In the genomic region with DNA sequence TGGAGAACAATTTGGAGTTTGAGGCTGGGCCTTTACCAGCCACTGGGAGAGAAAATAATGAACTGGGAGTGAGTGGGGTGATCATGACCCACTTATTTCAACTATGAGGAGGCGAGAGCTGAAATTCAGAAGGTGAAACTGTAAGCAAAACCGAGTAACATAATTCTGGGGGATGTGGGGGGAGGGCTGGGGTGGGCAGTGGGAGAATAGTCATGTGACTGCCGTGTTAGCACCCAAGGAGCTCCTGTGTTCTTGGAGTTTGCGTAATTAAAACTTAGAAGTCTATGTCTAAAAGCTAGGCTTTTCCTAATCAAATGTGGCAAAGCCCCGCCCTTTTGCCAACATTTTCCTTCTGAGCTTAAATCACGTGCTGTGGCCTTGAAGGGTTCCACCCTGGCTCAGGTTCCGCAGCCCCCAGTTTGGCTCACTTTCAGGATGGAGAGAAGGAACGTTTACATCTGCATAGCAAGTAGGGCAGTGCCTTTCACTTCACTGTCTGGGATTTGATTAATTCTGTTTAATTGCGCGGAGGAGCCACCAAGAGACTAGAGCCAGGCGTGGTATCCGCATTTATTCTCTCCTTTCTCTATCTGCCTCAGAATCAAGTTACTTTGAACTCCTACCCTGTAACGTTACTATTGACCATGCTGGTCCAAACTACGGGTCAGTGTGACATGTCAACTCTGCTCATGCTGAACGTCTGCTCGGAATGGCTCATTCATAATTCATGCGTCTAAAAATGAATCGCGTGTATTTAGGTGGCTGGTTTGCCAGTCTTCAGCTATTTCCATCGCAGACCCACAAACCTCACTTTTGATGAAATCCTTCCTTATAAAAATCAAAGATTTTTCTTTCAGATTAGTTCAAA, we compare ENCODE assay signal across 11 mouse cellular contexts.
A peak's percentile ranks its signal among the peaks of the same experiment; 100 is the strongest.
DNase-seq lines count a peak whose midpoint lies in the region; ATAC-seq and TF ChIP-seq lines count a peak whose summit lies in the region.
"Had no signal": no experiment of that assay in that cellular context is flagged by ENCODE, and none has a peak within 500 bp of the region (broad histone marks: within the 10 kb centered on the region; RNA-seq: fewer than 3 reads in every experiment).

No protein-coding gene starts in this region.

- H3K9ac ChIP-seq in kidney, embryonic 14.5 days (ENCODE audit: low read depth, low read length): no peak overlapping the region
- 0 out of 2 replicates have a peak overlapping the region, but pooled peaks have one; percentile 17 for H3K9ac ChIP-seq in hindbrain, postnatal 0 days (replicated peaks; ENCODE audit: low read length)
- no peak overlapping the region for H3K9ac ChIP-seq in stomach, embryonic 16.5 days (ENCODE audit: low read length)

- no peak for TF ChIP-seq POLR2A in thymus, adult 2 months (IDR thresholded peaks at IDR 0.05; ENCODE audit: control insufficient read depth, extremely low read depth, insufficient read depth, low read length, poor library complexity)

- DNase-seq in kidney, adult 18-20 months: no peak
- DNase-seq in right cerebral cortex, adult 18-20 months: peak; percentile 24
- no peak for DNase-seq in right cerebral cortex, postnatal 36 days (ENCODE audit: low spot score in 2 of 2)
- DNase-seq in hindbrain, postnatal 0 days (ENCODE audit: low spot score): peak; percentile 73
- no peak for DNase-seq in thymus, adult 2 months
- no peak for DNase-seq in T-cell, adult 2 months (ENCODE audit: low spot score)
- DNase-seq: adrenal gland, adult 8-10 months; cerebellum, postnatal 36 days had no signal

- no peak overlapping the region for H3K27ac ChIP-seq in kidney, embryonic 14.5 days (ENCODE audit: low read depth, low read length)
- peak overlapping the region; percentile 54; the same call in 1 of the 2 replicates for H3K27ac ChIP-seq in hindbrain, postnatal 0 days
- H3K27ac ChIP-seq in stomach, embryonic 16.5 days (ENCODE audit: low read length): no peak overlapping the region
- H3K27ac ChIP-seq in thymus, adult 2 months (ENCODE audit: control insufficient read depth, insufficient read depth, low read length): no peak overlapping the region
- H3K27ac ChIP-seq: macrophage had no signal

- H3K9me3 ChIP-seq in kidney, embryonic 14.5 days (ENCODE audit: control insufficient read depth, low read length): no peaks in the 10 kb centered on the region
- no peaks in the 10 kb centered on the region for H3K9me3 ChIP-seq in hindbrain, postnatal 0 days (ENCODE audit: low read length)
- H3K9me3 ChIP-seq in stomach, embryonic 16.5 days (replicated peaks; ENCODE audit: control insufficient read depth, low read length): no peaks in the 10 kb centered on the region

- H3K36me3 ChIP-seq in kidney, embryonic 14.5 days (ENCODE audit: control insufficient read depth, insufficient read depth, low read length): no peaks in the 10 kb centered on the region
- no peaks in the 10 kb centered on the region for H3K36me3 ChIP-seq in hindbrain, postnatal 0 days (ENCODE audit: insufficient read depth, low read length)
- H3K36me3 ChIP-seq in stomach, embryonic 16.5 days (ENCODE audit: control insufficient read depth, insufficient read depth, low read length): no peaks in the 10 kb centered on the region
- no peaks in the 10 kb centered on the region for H3K36me3 ChIP-seq in thymus, adult 2 months (ENCODE audit: control insufficient read depth, insufficient read depth, low read length)

- TF ChIP-seq CTCF in hindbrain, postnatal 0 days (IDR thresholded peaks at IDR 0.05; ENCODE audit: low read depth): no peak
- TF ChIP-seq CTCF in thymus, adult 2 months (IDR thresholded peaks at IDR 0.05; ENCODE audit: borderline replicate concordance, control insufficient read depth, extremely low read depth, insufficient read depth, low read length, poor library complexity): no peak

- peaks cover 9% of the 10 kb centered on the region; the same call in 1 of the 2 replicates for H3K4me1 ChIP-seq in kidney, embryonic 14.5 days (ENCODE audit: control insufficient read depth, insufficient read depth, low read length)
- peaks cover 10% of the 10 kb centered on the region; the same call in 1 of the 2 replicates for H3K4me1 ChIP-seq in hindbrain, postnatal 0 days (ENCODE audit: insufficient read depth, low read length)
- peaks cover 10% of the 10 kb centered on the region; the same call in 1 of the 2 replicates for H3K4me1 ChIP-seq in stomach, embryonic 16.5 days (ENCODE audit: control insufficient read depth, insufficient read depth, low read length)
- H3K4me1 ChIP-seq in thymus, adult 2 months (replicated peaks; ENCODE audit: control insufficient read depth, insufficient read depth, low read length): peaks cover 1% of the 10 kb centered on the region

- H3K4me3 ChIP-seq in kidney, embryonic 14.5 days (ENCODE audit: low read length): no peak overlapping the region
- H3K4me3 ChIP-seq in hindbrain, postnatal 0 days (ENCODE audit: low read length): no peak overlapping the region; the same call in 1 of the 2 replicates
- H3K4me3 ChIP-seq in stomach, embryonic 16.5 days (replicated peaks; ENCODE audit: low read length): no peak overlapping the region
- H3K4me3 ChIP-seq in thymus, adult 2 months (ENCODE audit: control insufficient read depth, insufficient read depth, low read length): no peak overlapping the region

- 55% methylated on average over 20 of the region's 20 CpGs for WGBS in kidney, embryonic 14.5 days
- WGBS in hindbrain, postnatal 0 days: 37% methylated on average over 20 of the region's 20 CpGs
- WGBS in stomach, embryonic 16.5 days: 55% methylated on average over 20 of the region's 20 CpGs
- WGBS in thymus, adult 2 months: 97% methylated on average over 20 of the region's 20 CpGs

- peak; percentile 69 for ATAC-seq in kidney, embryonic 14.5 days (ENCODE audit: low FRiP score, low TSS enrichment)
- ATAC-seq in hindbrain, postnatal 0 days: peak; percentile 77
- ATAC-seq in stomach, embryonic 16.5 days (ENCODE audit: insufficient read depth, low FRiP score): peak; percentile 50; the same call in 1 of the 2 replicates

- H3K4me2 ChIP-seq in kidney, embryonic 14.5 days (replicated peaks; ENCODE audit: low read depth, low read length): no peak overlapping the region
- peak overlapping the region; percentile 43 for H3K4me2 ChIP-seq in hindbrain, postnatal 0 days (ENCODE audit: low read depth, low read length)
- H3K4me2 ChIP-seq in stomach, embryonic 16.5 days (ENCODE audit: low read depth, low read length): no peak overlapping the region; the same call in 1 of the 2 replicates

- H3K27me3 ChIP-seq in kidney, embryonic 14.5 days (ENCODE audit: control insufficient read depth, insufficient read depth, low read length): no peaks in the 10 kb centered on the region
- no peaks in the 10 kb centered on the region for H3K27me3 ChIP-seq in hindbrain, postnatal 0 days (ENCODE audit: insufficient read depth, low read length)
- no peaks in the 10 kb centered on the region for H3K27me3 ChIP-seq in stomach, embryonic 16.5 days (ENCODE audit: control insufficient read depth, insufficient read depth, low read length)
- H3K27me3 ChIP-seq in thymus, adult 2 months (ENCODE audit: control insufficient read depth, insufficient read depth, low read length): no peaks in the 10 kb centered on the region

Comparison
In these comparisons a context has a peak if more than half of its experiments do, and no peak if none do; other contexts are left out.
1. DNase-seq: peak in right cerebral cortex, adult 18-20 months (single experiment) and hindbrain, postnatal 0 days (single experiment); none in kidney, adult 18-20 months (single experiment), right cerebral cortex, postnatal 36 days (0 of 2), thymus, adult 2 months (single experiment) and T-cell, adult 2 months (single experiment).
2. Peak in every context shown above with its lines, with median percentiles within 50 percentile points of each other: ATAC-seq.